Mouse (Mus musculus) limb, embryonic 15.5 days (tissue): ENCODE results near the gene Hcar2. TPM values are rescaled to one million over a fixed set of nuclear protein-coding genes. Genes with fewer than 3 reads are reported as not detected.

Experiments used
- ATAC-seq: fragments of 200-750 bp; cut with Nextera tagmentation; 2 replicates; pipeline ENCODE4 v1.8.0; 2017; ENCODE audit warnings: low read depth, moderate TSS enrichment; ENCODE audit not compliant: insufficient number of reproducible peaks, low FRiP score, low TSS enrichment
- H3K27ac ChIP-seq: fragments of 300-500 bp; sonication (generic); 2 replicates; pipeline ENCODE4 v1.5.1; 2015; ENCODE audit warnings: moderate library complexity, mild to moderate bottlenecking, inconsistent platforms
- H3K27me3 ChIP-seq: fragments of 300-500 bp; sonication (generic); 2 replicates; pipeline ENCODE4 v1.6.1; 2015; ENCODE audit warnings: inconsistent platforms
- H3K36me3 ChIP-seq: fragments of 300-500 bp; sonication (generic); 2 replicates; pipeline ENCODE4 v1.6.1; 2015; ENCODE audit warnings: inconsistent platforms
- H3K4me1 ChIP-seq: fragments of 300-500 bp; sonication (generic); 2 replicates; pipeline ENCODE4 v1.6.1; 2015; ENCODE audit warnings: inconsistent platforms
- H3K4me2 ChIP-seq: fragments of 300-500 bp; sonication (generic); 2 replicates; pipeline ENCODE4 v1.6.1; 2015; ENCODE audit warnings: mild to moderate bottlenecking, inconsistent platforms
- H3K4me3 ChIP-seq: fragments of 300-500 bp; sonication (generic); 2 replicates; pipeline ENCODE4 v1.5.1; 2015; ENCODE audit warnings: mild to moderate bottlenecking, inconsistent platforms
- H3K9ac ChIP-seq: fragments of 300-500 bp; sonication (generic); 2 replicates; pipeline ENCODE4 v1.6.1; 2015; ENCODE audit warnings: inconsistent platforms
- H3K9me3 ChIP-seq: fragments of 300-500 bp; sonication (generic); 2 replicates; pipeline ENCODE4 v1.6.1; 2016; ENCODE audit warnings: inconsistent platforms
- WGBS: fragments of 180-500 bp; shearing (Covaris S2); methylation state at CpG from one replicate; pipeline ENCODE4 v1.1.7; 2015; 5-methylcytosine and 5-hydroxymethylcytosine counted together
- polyA plus RNA-seq: library from polyadenylated mRNA; unstranded; fragments of >200 nt; fragmentation: Nextera tagmentation; extraction: Ambion mirVana; gene quantifications from 2 replicates; pipeline ENCODE4 v1.2.1, GENCODE M21; 2015

Gene Hcar2
- polyA plus RNA-seq, 1 experiment from 2014 or later, result 9.4 TPM

DNA sequence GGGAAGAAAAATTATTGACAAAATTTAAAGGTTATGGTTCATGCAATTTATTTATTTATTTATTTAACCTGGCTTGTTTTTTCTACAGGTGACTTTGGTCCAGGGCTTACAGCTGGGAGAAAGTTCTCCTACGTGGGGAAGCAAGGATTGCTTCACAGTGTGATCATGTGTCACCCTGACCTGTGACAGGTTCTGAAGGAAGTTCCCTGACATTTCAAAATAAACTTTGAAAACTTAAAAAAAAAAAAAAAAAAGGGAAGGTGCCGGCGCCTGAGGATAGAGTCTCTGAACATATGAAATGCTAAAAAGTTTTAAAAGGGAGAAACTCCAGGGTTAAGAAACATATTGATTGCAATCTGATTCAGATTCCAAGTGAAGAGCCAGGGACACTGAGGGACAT is 21.1 kb upstream of the Hcar2 start:
- Histone ChIP-seq H3K36me3 (no peaks in the 10 kb centered on the region), H3K27me3 (no peaks in the 10 kb centered on the region), H3K9ac (no peak overlapping the region), H3K4me3 (no peak overlapping the region), H3K27ac (no peak overlapping the region), H3K9me3 (no peaks in the 10 kb centered on the region), H3K4me1 (no peaks in the 10 kb centered on the region), H3K4me2 (no peak overlapping the region)
- no peak for ATAC-seq
- WGBS, result 68% methylated on average over 3 of the region's 3 CpGs

DNA sequence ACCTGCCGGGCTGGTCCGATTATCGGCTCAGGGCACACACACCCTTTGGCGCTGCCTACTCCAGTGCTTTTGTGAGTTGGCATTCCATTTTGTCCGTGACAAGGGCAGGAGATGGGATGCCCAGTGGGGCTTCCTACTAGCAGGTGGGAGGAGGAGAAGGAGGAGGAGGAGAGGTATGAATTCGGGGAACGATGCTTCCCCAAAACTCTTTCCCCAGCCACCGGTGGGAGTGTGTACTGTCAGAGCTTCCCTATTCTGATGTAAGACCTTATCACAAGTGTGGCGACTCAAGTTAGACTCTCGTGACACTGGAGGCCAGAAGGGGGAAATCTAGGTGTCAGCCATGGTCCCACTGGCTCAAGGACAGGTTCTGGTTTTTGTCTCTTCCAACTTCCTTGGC is 19.0 kb upstream of the Hcar2 start:
- H3K4me1 ChIP-seq, result peaks cover 8% of the 10 kb centered on the region
- no peak for ATAC-seq
- H3K4me2 ChIP-seq, result no peak overlapping the region
- WGBS, result 77% methylated on average over 10 of the region's 10 CpGs
- H3K9me3 ChIP-seq, result no peaks in the 10 kb centered on the region
- no peak overlapping the region for H3K9ac ChIP-seq
- H3K27me3 ChIP-seq, result no peaks in the 10 kb centered on the region
- no peaks in the 10 kb centered on the region for H3K36me3 ChIP-seq
- H3K27ac ChIP-seq, result no peak overlapping the region
- H3K4me3 ChIP-seq, result no peak overlapping the region

DNA sequence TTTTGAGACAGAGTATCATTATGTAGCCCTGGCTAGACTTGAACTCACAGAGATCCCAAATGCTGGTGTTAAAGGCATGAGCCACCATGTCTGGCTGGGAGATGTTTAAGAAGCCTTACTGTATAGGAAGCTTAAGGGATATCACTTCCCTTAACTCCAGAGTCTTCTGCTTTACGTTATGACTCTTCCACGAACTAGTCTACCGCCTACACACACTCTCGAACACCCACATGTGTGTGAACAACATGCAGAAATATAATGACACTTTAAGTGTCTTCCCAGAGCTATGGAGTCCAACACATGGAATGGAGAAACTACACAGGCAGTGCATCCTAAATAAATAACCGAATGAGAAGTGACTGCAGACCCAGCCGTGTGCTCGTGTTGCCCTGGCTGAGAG is 18.6 kb upstream of the Hcar2 start:
- Histone ChIP-seq H3K27ac (no peak overlapping the region), H3K4me1 (peaks cover 10% of the 10 kb centered on the region), H3K27me3 (no peaks in the 10 kb centered on the region), H3K36me3 (no peaks in the 10 kb centered on the region), H3K9ac (no peak overlapping the region), H3K9me3 (no peaks in the 10 kb centered on the region), H3K4me2 (no peak overlapping the region), H3K4me3 (no peak overlapping the region)
- no peak for ATAC-seq
- 67% methylated on average over 7 of the region's 7 CpGs for WGBS

DNA sequence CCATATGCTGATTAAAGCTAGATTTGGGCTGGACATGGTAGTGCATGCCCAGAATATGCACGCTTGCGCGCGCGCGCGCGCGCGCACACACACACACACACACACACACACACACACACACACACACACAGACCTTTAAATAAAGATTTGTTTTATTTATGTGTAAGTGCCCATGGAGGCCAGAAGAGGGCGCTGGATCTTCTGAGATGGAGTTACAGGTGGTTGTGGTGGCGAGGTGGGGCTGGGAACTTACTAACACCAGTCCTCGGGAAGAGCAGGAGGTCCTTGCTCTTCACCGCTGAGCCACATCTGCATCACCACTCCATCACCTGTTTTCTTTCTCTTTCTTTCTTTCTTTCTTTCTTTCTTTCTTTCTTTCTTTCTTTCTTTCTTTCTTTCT is 15.5 kb upstream of the Hcar2 start:
- Histone ChIP-seq H3K9me3 (no peaks in the 10 kb centered on the region), H3K4me1 (peaks cover 29% of the 10 kb centered on the region), H3K4me2 (no peak overlapping the region), H3K9ac (no peak overlapping the region), H3K4me3 (no peak overlapping the region), H3K36me3 (no peaks in the 10 kb centered on the region), H3K27me3 (no peaks in the 10 kb centered on the region), H3K27ac (no peak overlapping the region)
- no peak for ATAC-seq
- WGBS, result 82% methylated on average over 14 of the region's 14 CpGs

DNA sequence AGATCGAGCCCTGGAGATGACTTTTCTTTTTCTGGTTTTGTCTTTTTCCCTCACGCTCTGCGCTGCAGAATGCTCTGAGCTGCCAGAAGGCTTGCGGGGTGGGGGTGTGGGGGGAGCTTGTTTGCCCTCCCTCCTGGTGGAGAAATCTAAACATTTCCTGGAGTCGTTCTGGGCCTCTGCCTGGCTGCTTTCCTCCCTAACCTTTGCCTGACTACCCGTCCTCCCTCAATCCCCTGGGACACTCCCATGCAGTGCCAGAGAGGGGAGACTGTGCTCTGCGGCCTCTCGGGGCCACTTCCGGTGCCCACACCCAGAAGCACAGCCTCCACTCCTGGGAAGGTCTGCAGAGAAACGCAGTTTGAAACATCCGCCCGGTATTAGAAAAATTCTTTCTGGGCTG is 14.6 kb upstream of the Hcar2 start, which contains the start of gene Hcar1:
Gene Hcar1 (minus strand): TSS at position 93 of the 400 bp plus-strand sequence.
- Histone ChIP-seq H3K4me1 (peaks cover 29% of the 10 kb centered on the region), H3K36me3 (no peaks in the 10 kb centered on the region), H3K9me3 (no peaks in the 10 kb centered on the region), H3K27ac (peak within 1 kb of the TSS; percentile 22; the same call in 1 of the 2 replicates), H3K9ac (no peak within 1 kb of the TSS), H3K4me3 (no peak within 1 kb of the TSS), H3K27me3 (no peaks in the 10 kb centered on the region), H3K4me2 (peak within 1 kb of the TSS; percentile 34; the same call in 1 of the 2 replicates)
- WGBS, result 45% methylated on average over 12 of the region's 12 CpGs
- peak; percentile 37; the same call in 1 of the 2 replicates for ATAC-seq

DNA sequence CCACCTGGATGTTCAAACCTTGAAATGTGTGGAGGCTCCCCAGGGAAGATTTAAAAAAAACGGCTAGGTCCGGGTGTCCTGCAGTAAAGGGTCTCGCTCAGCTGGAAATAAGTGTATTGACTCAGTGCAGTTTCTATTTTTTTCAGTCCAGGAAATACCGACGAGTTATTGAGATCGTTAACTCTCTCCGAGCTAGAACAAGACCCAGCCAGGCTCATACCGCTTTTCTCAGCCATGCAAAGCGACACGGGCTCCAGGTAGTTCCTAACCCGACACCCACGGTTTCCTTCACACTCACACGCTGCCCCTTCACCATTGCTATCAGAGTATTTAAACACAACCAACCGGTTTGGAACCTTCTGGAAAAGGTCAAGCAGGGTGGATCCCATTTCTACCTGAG is 12.8 kb upstream of the Hcar2 start:
- Histone ChIP-seq H3K27me3 (no peaks in the 10 kb centered on the region), H3K4me3 (peak overlapping the region; percentile 18), H3K9ac (no peak overlapping the region), H3K4me2 (peak overlapping the region; percentile 34), H3K4me1 (peaks cover 29% of the 10 kb centered on the region), H3K9me3 (no peaks in the 10 kb centered on the region), H3K27ac (no peak overlapping the region), H3K36me3 (no peaks in the 10 kb centered on the region)
- 20% methylated on average over 14 of the region's 14 CpGs for whole genome bisulfite sequencing
- ATAC-seq, result no peak

DNA sequence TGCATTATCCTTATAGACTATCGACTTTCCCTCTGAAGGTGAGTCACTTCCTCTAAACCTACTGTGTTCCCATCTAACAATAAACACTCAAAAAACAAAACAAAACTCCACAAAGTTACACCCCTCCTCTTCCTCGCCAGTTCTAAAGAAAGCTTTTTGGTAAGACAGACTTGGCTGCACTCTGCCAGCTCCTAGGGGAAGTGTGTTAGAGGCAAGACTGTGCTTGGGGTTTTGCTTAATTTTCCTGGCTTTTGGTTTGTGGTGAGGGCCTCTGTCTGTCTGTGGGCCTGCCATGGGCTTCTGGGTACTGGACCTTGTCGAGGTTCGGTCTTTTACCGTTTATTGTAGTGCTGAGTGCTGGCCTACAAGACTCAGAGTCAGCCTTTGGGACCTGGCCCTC is 8.9 kb upstream of the Hcar2 start:
- Histone ChIP-seq H3K27ac (no peak overlapping the region), H3K9me3 (no peaks in the 10 kb centered on the region), H3K27me3 (no peaks in the 10 kb centered on the region), H3K36me3 (no peaks in the 10 kb centered on the region), H3K4me3 (no peak overlapping the region), H3K9ac (no peak overlapping the region), H3K4me1 (peaks cover 19% of the 10 kb centered on the region), H3K4me2 (no peak overlapping the region)
- ATAC-seq, result no peak
- WGBS, result 88% methylated on average over 5 of the region's 5 CpGs

DNA sequence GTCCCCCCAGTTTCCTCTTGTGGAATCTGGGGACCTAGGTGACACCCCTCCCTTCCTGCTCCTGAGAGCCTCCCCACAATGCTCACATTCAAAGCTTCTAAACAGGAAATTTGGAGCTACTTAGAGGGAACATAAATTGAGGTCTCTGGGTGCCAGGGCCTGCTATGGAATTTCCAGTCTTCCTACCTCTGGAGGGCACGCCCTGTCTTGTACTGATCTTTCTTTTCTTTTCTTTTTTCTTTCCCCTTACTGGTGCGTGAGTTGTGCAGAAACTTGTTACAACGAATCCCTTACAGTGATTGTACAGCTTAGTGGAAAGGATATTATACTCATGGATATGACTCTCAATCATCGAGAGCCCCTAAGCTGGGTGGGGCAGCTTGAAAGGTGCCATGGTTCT is 4.3 kb upstream of the Hcar2 start:
- Histone ChIP-seq H3K4me1 (no peaks in the 10 kb centered on the region), H3K27me3 (no peaks in the 10 kb centered on the region), H3K36me3 (no peaks in the 10 kb centered on the region), H3K4me2 (no peak overlapping the region), H3K9me3 (no peaks in the 10 kb centered on the region), H3K27ac (peak overlapping the region; percentile 57), H3K4me3 (no peak overlapping the region), H3K9ac (no peak overlapping the region)
- WGBS, result 68% methylated on average over 4 of the region's 4 CpGs
- no peak for ATAC-seq

DNA sequence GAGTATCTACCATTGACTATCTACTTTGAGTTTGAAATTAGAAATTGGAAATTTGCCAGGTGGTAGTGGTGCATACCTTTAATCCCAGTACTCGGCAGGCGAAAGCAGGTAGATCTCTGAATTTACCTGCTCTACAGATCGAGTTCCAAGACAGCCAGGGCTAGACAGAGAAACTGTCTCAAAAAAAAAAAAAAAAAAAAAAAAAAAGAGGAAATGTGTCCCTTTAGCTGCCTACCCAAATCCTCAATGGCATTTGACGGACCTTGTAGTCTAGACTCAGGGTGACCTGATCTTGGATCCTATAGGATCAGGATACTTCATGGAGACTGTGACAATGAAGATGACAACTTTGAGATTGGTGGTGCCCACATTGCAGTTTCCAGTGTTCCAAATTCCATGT is 1.2 kb upstream of the Hcar2 start:
- ATAC-seq, result no peak
- no peak overlapping the region for H3K4me3 ChIP-seq
- WGBS, result 78% methylated on average over 4 of the region's 4 CpGs
- H3K9me3 ChIP-seq, result no peaks in the 10 kb centered on the region
- H3K4me2 ChIP-seq, result no peak overlapping the region
- H3K9ac ChIP-seq, result no peak overlapping the region
- no peaks in the 10 kb centered on the region for H3K36me3 ChIP-seq
- H3K27me3 ChIP-seq, result no peaks in the 10 kb centered on the region
- H3K27ac ChIP-seq, result no peak overlapping the region
- peaks cover 7% of the 10 kb centered on the region; the same call in 1 of the 2 replicates for H3K4me1 ChIP-seq

DNA sequence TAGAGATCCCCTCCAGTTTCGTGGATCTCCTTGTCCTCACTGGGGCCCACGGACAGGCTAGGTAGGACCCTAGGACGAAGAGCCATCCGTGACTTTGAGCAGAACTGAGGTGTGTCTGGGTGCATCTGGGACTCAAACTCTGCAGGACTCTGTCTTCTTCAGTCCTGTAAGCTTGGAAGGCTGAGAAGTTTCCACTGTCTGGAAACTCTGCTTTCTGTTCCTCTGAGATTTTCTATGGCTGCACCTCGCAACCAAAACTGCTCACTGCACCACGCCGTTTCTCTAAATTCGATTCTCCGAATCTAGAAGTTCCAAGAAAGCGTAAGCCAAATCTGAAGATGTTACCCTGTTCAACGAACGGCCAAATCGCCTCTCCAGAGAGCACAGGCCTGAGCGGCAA is 1.4 kb downstream of the Hcar2 start:
- Histone ChIP-seq H3K27ac (peak overlapping the region; percentile 22; the same call in 1 of the 2 replicates), H3K27me3 (no peaks in the 10 kb centered on the region), H3K4me1 (peaks cover 7% of the 10 kb centered on the region; the same call in 1 of the 2 replicates), H3K9me3 (no peaks in the 10 kb centered on the region), H3K4me2 (no peak overlapping the region), H3K4me3 (no peak overlapping the region), H3K36me3 (no peaks in the 10 kb centered on the region), H3K9ac (no peak overlapping the region)
- ATAC-seq, result no peak
- WGBS, result 86% methylated on average over 14 of the region's 14 CpGs

DNA sequence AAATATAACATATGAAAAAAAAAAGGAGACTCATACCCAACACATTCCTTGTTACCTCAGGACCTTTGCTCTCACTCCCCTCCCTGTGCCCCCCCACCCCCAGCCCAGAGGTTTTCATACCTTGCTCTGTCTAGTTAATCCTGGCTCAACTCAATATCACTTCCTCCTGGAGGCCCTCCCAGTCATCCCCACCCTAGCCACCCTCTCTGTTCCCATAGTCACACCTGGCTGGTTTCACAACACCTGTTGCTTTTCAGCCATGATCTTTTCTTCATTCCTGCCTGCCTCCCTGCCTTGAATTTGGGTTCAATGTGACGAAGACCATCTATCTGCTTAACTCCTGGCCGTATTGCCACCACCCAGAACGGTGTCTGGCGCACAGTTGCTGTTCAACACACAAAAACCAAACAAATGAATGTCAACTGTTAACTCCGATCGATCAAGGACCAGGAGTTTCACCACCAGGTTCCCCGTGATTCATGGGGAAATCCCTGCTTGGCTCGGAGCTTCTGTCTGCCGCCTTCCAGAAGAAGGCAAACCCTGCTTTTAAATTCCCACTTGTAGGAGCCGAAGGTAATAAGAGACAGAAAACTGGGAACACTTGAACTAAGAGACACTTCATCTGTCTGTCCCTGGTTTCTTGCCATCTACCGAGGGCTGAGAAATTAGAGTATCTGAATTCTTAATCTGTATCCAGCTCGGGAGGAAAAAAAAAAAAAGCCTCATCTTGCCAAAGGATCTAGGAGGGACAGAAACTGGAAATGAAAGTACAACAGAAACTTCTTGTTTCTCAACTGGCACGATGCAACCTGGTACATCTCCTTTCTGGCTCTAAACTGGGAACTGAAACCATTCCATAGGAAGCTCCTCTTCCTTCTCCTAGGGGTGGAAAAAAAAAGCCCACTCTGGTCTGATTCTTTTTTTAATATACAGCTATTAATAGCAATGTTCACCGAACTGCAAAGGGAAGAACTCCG is 2.6 kb downstream of the Hcar2 start:
- H3K36me3 ChIP-seq, result no peaks in the 10 kb centered on the region
- H3K4me3 ChIP-seq, result peak overlapping the region; percentile 12
- peak overlapping the region; percentile 52; the same call in 1 of the 2 replicates for H3K27ac ChIP-seq
- H3K9me3 ChIP-seq, result no peaks in the 10 kb centered on the region
- H3K4me2 ChIP-seq, result 0 out of 2 replicates have a peak overlapping the region, but pooled peaks have one; percentile 14
- H3K9ac ChIP-seq, result no peak overlapping the region
- no peak for ATAC-seq
- 59% methylated on average over 15 of the region's 15 CpGs for WGBS
- peaks cover 7% of the 10 kb centered on the region; the same call in 1 of the 2 replicates for H3K4me1 ChIP-seq
- H3K27me3 ChIP-seq, result no peaks in the 10 kb centered on the region

DNA sequence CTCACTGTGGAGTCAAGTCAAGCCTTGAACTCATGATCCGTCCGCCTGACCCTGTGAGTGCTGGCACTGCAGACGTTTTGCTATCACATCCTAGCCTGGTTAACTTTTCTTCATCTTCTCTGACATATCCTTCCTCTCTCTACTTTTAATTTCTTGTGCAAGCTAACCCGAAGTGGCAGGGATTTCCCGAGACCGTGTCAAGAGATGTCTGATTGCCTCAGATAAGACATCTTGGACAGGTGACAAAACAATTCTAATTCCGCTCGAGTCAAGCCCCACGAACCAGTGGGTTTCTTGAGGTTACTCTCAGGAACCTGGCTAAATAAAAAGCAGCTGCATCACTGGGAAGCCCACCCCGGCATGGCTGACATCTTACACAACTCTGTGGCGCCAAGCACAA is 6.5 kb downstream of the Hcar2 start:
- Histone ChIP-seq H3K27ac (no peak overlapping the region), H3K4me3 (no peak overlapping the region), H3K4me2 (no peak overlapping the region), H3K9me3 (no peaks in the 10 kb centered on the region), H3K36me3 (no peaks in the 10 kb centered on the region), H3K4me1 (peaks cover 6% of the 10 kb centered on the region; the same call in 1 of the 2 replicates), H3K9ac (no peak overlapping the region), H3K27me3 (no peaks in the 10 kb centered on the region)
- no peak for ATAC-seq
- WGBS, result 63% methylated on average over 11 of the region's 11 CpGs
